Mouse (Mus musculus) midbrain, embryonic 12.5 days (tissue): ENCODE measurements around the gene C2cd4a. TPM values are rescaled to one million over a fixed set of nuclear protein-coding genes. Genes with fewer than 3 reads are reported as not detected.

ENCODE experiments used
- ATAC-seq: fragments of 200-750 bp; cut with Nextera tagmentation; 2 replicates; pipeline ENCODE4 v1.8.0; 2017; ENCODE audit warnings: low read depth, moderate TSS enrichment, moderate library complexity; ENCODE audit not compliant: low FRiP score
- H3K27ac ChIP-seq: fragments of 300-500 bp; sonication (generic); replicated peaks from 2 replicates; pipeline ENCODE4 v1.5.1; 2016; ENCODE audit warnings: mild to moderate bottlenecking
- H3K27me3 ChIP-seq: fragments of 300-500 bp; sonication (generic); 2 replicates; pipeline ENCODE4 v1.6.1; 2016; ENCODE audit warnings: mild to moderate bottlenecking
- H3K36me3 ChIP-seq: fragments of 300-500 bp; sonication (generic); 2 replicates; pipeline ENCODE4 v1.6.1; 2016
- H3K4me1 ChIP-seq: fragments of 300-500 bp; sonication (generic); 2 replicates; pipeline ENCODE4 v1.6.1; 2016
- H3K4me2 ChIP-seq: fragments of 300-500 bp; sonication (generic); replicated peaks from 2 replicates; pipeline ENCODE4 v1.6.1; 2016; ENCODE audit warnings: mild to moderate bottlenecking, moderate library complexity
- H3K4me3 ChIP-seq: fragments of 300-500 bp; sonication (generic); 2 replicates; pipeline ENCODE4 v1.5.1; 2016; ENCODE audit warnings: mild to moderate bottlenecking
- H3K9ac ChIP-seq: fragments of 300-500 bp; sonication (generic); replicated peaks from 2 replicates; pipeline ENCODE4 v1.6.1; 2016; ENCODE audit warnings: mild to moderate bottlenecking, moderate library complexity
- H3K9me3 ChIP-seq: fragments of 300-500 bp; sonication (generic); 2 replicates; pipeline ENCODE4 v1.6.1; 2016; ENCODE audit warnings: mild to moderate bottlenecking
- WGBS: fragments of 180-500 bp; shearing (Covaris S2); methylation state at CpG from one replicate; pipeline ENCODE4 v1.1.7; 2016; 5-methylcytosine and 5-hydroxymethylcytosine counted together
- polyA plus RNA-seq: library from polyadenylated mRNA; unstranded; fragments of >200 nt; fragmentation: Nextera tagmentation; extraction: Ambion mirVana; gene quantifications from 2 replicates; pipeline ENCODE4 v1.2.1, GENCODE M21; 2016

Gene C2cd4a
- 0.17 TPM in 1 of 2 replicates, not detected in the other for polyA plus RNA-seq

DNA sequence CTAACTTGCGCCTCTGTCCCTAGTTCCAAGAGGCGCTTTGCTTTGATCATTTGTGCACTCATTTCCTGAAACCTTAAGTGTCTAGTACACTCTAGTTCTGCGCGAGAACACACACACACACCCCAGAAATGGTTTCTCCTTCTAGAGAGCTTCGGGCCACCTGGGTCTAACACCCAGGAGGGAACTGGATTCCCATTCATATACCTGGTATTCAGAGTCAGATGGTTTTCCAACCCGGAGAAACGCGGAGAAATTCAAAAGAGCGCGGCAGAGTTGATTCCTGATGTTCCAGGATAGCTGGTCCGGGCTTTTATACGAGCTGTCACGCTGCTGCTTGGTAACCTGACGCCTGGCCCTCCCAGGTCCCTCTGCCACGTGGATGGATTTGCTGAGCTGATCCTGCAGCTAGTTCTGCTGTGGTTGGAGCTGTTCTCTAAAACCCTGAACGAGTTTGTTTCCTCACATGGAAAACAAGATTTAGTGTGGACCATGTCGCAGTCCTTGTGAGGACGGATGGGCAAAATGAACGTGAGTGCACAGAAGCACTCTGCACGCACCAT, at the start of gene C2cd4a:
Gene C2cd4a (minus strand): TSS at position 285 of the 560 bp plus-strand sequence.
- H3K27me3 ChIP-seq = peaks cover 56% of the 10 kb centered on the region
- no peaks in the 10 kb centered on the region for H3K9me3 ChIP-seq
- peak within 1 kb of the TSS; percentile 67 for H3K4me2 ChIP-seq
- peak within 1 kb of the TSS; percentile 34; the same call in 1 of the 2 replicates for H3K9ac ChIP-seq
- H3K36me3 ChIP-seq = no peaks in the 10 kb centered on the region
- H3K4me1 ChIP-seq = peaks cover 18% of the 10 kb centered on the region
- 5% methylated on average over 20 of the region's 20 CpGs for WGBS
- H3K4me3 ChIP-seq = peak within 1 kb of the TSS; percentile 53
- H3K27ac ChIP-seq = no peak within 1 kb of the TSS
- no peak for ATAC-seq

GRCm38 (mm10) chr9:67878197-67878769, 46.2 kb upstream of the C2cd4a start:
- Histone ChIP-seq H3K9ac (no peak overlapping the region), H3K27ac (no peak overlapping the region), H3K27me3 (no peaks in the 10 kb centered on the region), H3K9me3 (no peaks in the 10 kb centered on the region), H3K4me1 (no peaks in the 10 kb centered on the region), H3K4me2 (no peak overlapping the region), H3K36me3 (peaks cover 5% of the 10 kb centered on the region), H3K4me3 (no peak overlapping the region)
- 93% methylated on average over 11 of the region's 11 CpGs for WGBS
- no peak for ATAC-seq

GRCm38 (mm10) chr9:67877081-67877718, 45.1 kb upstream of the C2cd4a start:
- no peak overlapping the region for H3K4me3 ChIP-seq
- no peak overlapping the region for H3K27ac ChIP-seq
- no peak overlapping the region for H3K9ac ChIP-seq
- no peaks in the 10 kb centered on the region for H3K9me3 ChIP-seq
- peaks cover 5% of the 10 kb centered on the region for H3K36me3 ChIP-seq
- H3K27me3 ChIP-seq = no peaks in the 10 kb centered on the region
- 90% methylated on average over 14 of the region's 14 CpGs for WGBS
- no peak overlapping the region for H3K4me2 ChIP-seq
- ATAC-seq = no peak
- no peaks in the 10 kb centered on the region for H3K4me1 ChIP-seq

- 56% methylated on average over 2 of the region's 2 CpGs for WGBS
Observed at GRCm38 (mm10) chr9:67875337-67875736, 43.2 kb upstream of the C2cd4a start.

GRCm38 (mm10) chr9:67874522-67875222, 42.5 kb upstream of the C2cd4a start:
- Histone ChIP-seq H3K4me3 (no peak overlapping the region), H3K27ac (no peak overlapping the region), H3K9me3 (no peaks in the 10 kb centered on the region), H3K4me1 (no peaks in the 10 kb centered on the region), H3K36me3 (no peaks in the 10 kb centered on the region), H3K4me2 (no peak overlapping the region), H3K27me3 (no peaks in the 10 kb centered on the region), H3K9ac (no peak overlapping the region)
- 78% methylated on average over 7 of the region's 7 CpGs for WGBS
- ATAC-seq = no peak

More at GRCm38 (mm10) chr9:67875337-67875736, 43.2 kb upstream of the C2cd4a start:
- Histone ChIP-seq H3K4me1 (no peaks in the 10 kb centered on the region), H3K36me3 (no peaks in the 10 kb centered on the region), H3K27me3 (no peaks in the 10 kb centered on the region), H3K4me3 (no peak overlapping the region), H3K27ac (no peak overlapping the region), H3K9ac (no peak overlapping the region), H3K9me3 (no peaks in the 10 kb centered on the region), H3K4me2 (no peak overlapping the region)
- no peak for ATAC-seq

DNA sequence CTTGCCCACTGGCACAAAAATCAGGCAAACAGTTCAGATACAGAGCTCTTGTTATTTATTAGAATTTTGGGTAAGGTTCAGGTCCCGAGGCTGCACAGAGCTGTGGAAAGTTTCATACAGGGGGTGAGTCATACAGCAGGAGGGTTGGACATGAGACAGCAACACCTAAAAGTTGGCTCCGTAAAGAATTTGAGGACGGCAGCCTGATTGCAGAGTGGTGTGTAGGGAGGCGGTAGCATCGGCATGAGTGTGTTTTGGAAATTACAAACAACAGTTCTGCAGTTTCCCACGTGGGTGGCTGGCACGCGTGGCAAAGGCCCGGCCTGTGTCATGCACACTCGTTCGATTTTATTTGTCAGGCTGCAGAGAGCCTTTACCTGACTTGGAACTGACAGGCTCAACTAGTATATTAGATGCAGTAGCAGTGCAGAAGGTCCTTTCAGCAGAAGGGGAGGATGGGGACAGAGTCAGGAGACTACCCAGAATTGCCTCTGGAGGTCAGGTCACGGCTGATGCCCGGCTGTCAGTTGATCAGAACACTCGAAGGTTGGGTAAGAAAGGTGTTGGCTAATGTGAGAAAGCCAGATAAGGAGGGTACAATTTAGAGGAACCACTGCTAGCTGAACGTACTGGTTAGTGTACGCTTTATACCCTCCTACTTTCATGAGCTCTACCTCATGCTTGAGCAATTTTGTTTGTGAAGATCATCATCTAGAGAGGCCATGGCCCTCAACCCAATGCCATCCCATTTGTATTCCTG, 37.7 kb upstream of the C2cd4a start:
- ATAC-seq = no peak

GRCm38 (mm10) chr9:67867411-67867810, 35.3 kb upstream of the C2cd4a start:
- no peaks in the 10 kb centered on the region for H3K27me3 ChIP-seq
- WGBS = 85% methylated on average over 6 of the region's 6 CpGs
- no peak overlapping the region for H3K4me3 ChIP-seq
- H3K27ac ChIP-seq = no peak overlapping the region
- ATAC-seq = no peak
- no peaks in the 10 kb centered on the region for H3K9me3 ChIP-seq
- no peak overlapping the region for H3K9ac ChIP-seq
- H3K4me1 ChIP-seq = no peaks in the 10 kb centered on the region
- no peak overlapping the region for H3K4me2 ChIP-seq
- H3K36me3 ChIP-seq = no peaks in the 10 kb centered on the region

More for the DNA sequence above, 37.7 kb upstream of the C2cd4a start:
- no peaks in the 10 kb centered on the region for H3K9me3 ChIP-seq
- H3K4me1 ChIP-seq = no peaks in the 10 kb centered on the region
- H3K27me3 ChIP-seq = no peaks in the 10 kb centered on the region
- no peak overlapping the region for H3K27ac ChIP-seq
- H3K4me2 ChIP-seq = no peak overlapping the region
- H3K36me3 ChIP-seq = no peaks in the 10 kb centered on the region
- H3K4me3 ChIP-seq = no peak overlapping the region
- 90% methylated on average over 16 of the region's 16 CpGs for WGBS
- H3K9ac ChIP-seq = no peak overlapping the region

- H3K9me3 ChIP-seq = no peaks in the 10 kb centered on the region
- no peak overlapping the region for H3K4me2 ChIP-seq
- no peak overlapping the region for H3K9ac ChIP-seq
- ATAC-seq = no peak
- no peak overlapping the region for H3K27ac ChIP-seq
- no peaks in the 10 kb centered on the region for H3K36me3 ChIP-seq
- H3K4me1 ChIP-seq = no peaks in the 10 kb centered on the region
- H3K4me3 ChIP-seq = no peak overlapping the region
- no peaks in the 10 kb centered on the region for H3K27me3 ChIP-seq
- WGBS = 64% methylated on average over 7 of the region's 7 CpGs
Observed at GRCm38 (mm10) chr9:67865411-67865810, 33.3 kb upstream of the C2cd4a start.

DNA sequence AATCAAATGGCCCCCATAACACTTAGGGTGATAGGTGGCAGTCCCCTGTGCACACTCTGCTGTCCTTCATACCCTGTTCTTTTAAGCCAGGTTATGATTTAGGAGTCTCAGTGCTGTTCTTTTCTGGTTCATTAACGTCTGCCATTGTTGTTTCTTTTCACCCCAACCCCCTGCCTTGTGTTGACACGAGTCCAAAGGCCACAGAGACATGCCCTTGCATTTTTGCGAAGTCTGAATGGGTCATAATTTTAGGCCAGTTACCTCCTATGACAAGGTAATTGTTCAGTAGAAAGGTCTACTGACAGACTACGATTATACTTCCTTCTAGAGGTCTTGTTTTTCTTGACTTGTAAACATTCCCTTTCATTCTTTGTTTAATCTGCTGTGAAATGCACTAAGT, 31.9 kb upstream of the C2cd4a start:
- WGBS = 63% methylated on average over 4 of the region's 4 CpGs
- H3K27ac ChIP-seq = no peak overlapping the region
- H3K4me1 ChIP-seq = no peaks in the 10 kb centered on the region
- no peak overlapping the region for H3K9ac ChIP-seq
- no peaks in the 10 kb centered on the region for H3K27me3 ChIP-seq
- H3K4me3 ChIP-seq = no peak overlapping the region
- no peak for ATAC-seq
- no peaks in the 10 kb centered on the region for H3K9me3 ChIP-seq
- no peaks in the 10 kb centered on the region for H3K36me3 ChIP-seq
- H3K4me2 ChIP-seq = no peak overlapping the region

DNA sequence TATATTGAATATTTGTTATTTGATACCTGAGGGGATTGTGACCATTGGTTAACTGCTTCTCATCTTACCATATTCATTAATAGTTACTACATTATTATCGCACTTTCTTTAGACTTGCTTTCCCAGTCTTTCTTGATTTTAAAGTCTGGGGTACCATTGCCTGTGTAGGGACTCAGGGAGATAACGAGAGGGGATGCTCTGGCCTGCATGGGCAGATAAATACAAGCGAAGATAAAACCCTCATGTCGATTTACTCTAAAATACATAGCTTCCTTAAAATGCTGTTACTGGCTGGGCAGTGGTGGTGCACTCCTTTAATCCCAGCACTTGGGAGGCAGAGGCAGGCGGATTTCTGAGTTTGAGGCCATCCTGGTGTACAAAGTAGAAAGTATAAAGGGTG, 31.2 kb upstream of the C2cd4a start:
- ATAC-seq = no peak
- Histone ChIP-seq H3K27me3 (no peaks in the 10 kb centered on the region), H3K27ac (no peak overlapping the region), H3K4me2 (no peak overlapping the region), H3K4me1 (no peaks in the 10 kb centered on the region), H3K9ac (no peak overlapping the region), H3K4me3 (no peak overlapping the region), H3K36me3 (no peaks in the 10 kb centered on the region), H3K9me3 (no peaks in the 10 kb centered on the region)
- WGBS = 93% methylated on average over 5 of the region's 5 CpGs

GRCm38 (mm10) chr9:67860273-67860672, 28.1 kb upstream of the C2cd4a start:
- Histone ChIP-seq H3K9ac (no peak overlapping the region), H3K4me2 (no peak overlapping the region), H3K9me3 (no peaks in the 10 kb centered on the region), H3K27ac (no peak overlapping the region), H3K4me1 (no peaks in the 10 kb centered on the region), H3K27me3 (no peaks in the 10 kb centered on the region), H3K4me3 (no peak overlapping the region), H3K36me3 (peaks cover 4% of the 10 kb centered on the region; the same call in 1 of the 2 replicates)
- WGBS = 93% methylated on average over 2 of the region's 2 CpGs
- ATAC-seq = no peak
